Mouse (Mus musculus) myocyte (in vitro differentiated cells): ENCODE data around the gene Dapk2. TPM values are rescaled to one million over a fixed set of nuclear protein-coding genes. Genes with fewer than 3 reads are reported as not detected.
A peak's percentile ranks its signal among the peaks of the same experiment; 100 is the strongest.

Experiments
- H3K27me3 ChIP-seq: one replicate; pipeline ENCODE4 v1.6.1; 2011; ENCODE audit not compliant: control insufficient read depth, insufficient read depth, insufficient read length
- H3K36me3 ChIP-seq: one replicate; pipeline ENCODE4 v1.6.1; 2011; ENCODE audit not compliant: control insufficient read depth, insufficient read depth
- H3K4me2 ChIP-seq: one replicate; pipeline ENCODE4 v1.6.1; 2011; ENCODE audit warnings: low read depth, control low read depth
- H3K4me3 ChIP-seq: one replicate; pipeline ENCODE4 v1.5.1; 2011; ENCODE audit warnings: mild to moderate bottlenecking, control low read depth, moderate library complexity
- H3K79me2 ChIP-seq: one replicate; pipeline ENCODE4 v1.6.1; 2011; ENCODE audit not compliant: control insufficient read depth, insufficient read depth
- H3ac ChIP-seq: one replicate; pipeline ENCODE4 v1.6.1; 2011; ENCODE audit not compliant: control insufficient read depth, insufficient read length
- CEBPB ChIP-seq: IDR thresholded peaks from 2 replicates; pipeline ENCODE4 v1.6.1; 2011; ENCODE audit warnings: mild to moderate bottlenecking, moderate library complexity; ENCODE audit not compliant: poor library complexity, insufficient read depth, severe bottlenecking
- E2F4 ChIP-seq: IDR thresholded peaks from one replicate; pipeline ENCODE4 v1.6.1; 2011; ENCODE audit warnings: mild to moderate bottlenecking, control low read depth, moderate library complexity; ENCODE audit not compliant: insufficient read depth
- MAX ChIP-seq: IDR thresholded peaks from one replicate; pipeline ENCODE4 v1.6.1; 2011; ENCODE audit warnings: low read depth, mild to moderate bottlenecking, control low read depth
- MYOD1 ChIP-seq, 3 experiments: IDR thresholded peaks; one replicate each; pipeline ENCODE4 v1.6.1; 2011; ENCODE audit warnings: control low read depth in 2 of 3, low read depth in 2 of 3, mild to moderate bottlenecking in 2 of 3, moderate library complexity in 1 of 3; ENCODE audit not compliant: insufficient read length in 2 of 3, control insufficient read depth in 1 of 3
- MYOG ChIP-seq, 3 experiments: IDR thresholded peaks; one replicate each; pipeline ENCODE4 v1.6.1; 2011; ENCODE audit warnings: control low read depth in 2 of 3, low read depth in 2 of 3, mild to moderate bottlenecking in 2 of 3; ENCODE audit not compliant: insufficient read length in 2 of 3, control insufficient read depth in 1 of 3, insufficient read depth in 1 of 3
- POLR2A ChIP-seq: IDR thresholded peaks from one replicate; pipeline ENCODE4 v1.6.1; 2011; ENCODE audit warnings: low read depth, mild to moderate bottlenecking, control low read depth, moderate library complexity; ENCODE audit not compliant: insufficient read length
- POLR2AphosphoS2 ChIP-seq: IDR thresholded peaks from one replicate; pipeline ENCODE4 v1.6.1; 2011; ENCODE audit warnings: low read depth, control low read depth; ENCODE audit not compliant: insufficient read length
- REST ChIP-seq: IDR thresholded peaks from one replicate; pipeline ENCODE4 v1.6.1; 2011; ENCODE audit warnings: mild to moderate bottlenecking, control low read depth, moderate library complexity; ENCODE audit not compliant: insufficient read depth, insufficient read length
- SRF ChIP-seq: IDR thresholded peaks from one replicate; pipeline ENCODE4 v1.6.1; 2011; ENCODE audit warnings: low read depth; ENCODE audit not compliant: control insufficient read depth, insufficient read length
- TCF12 ChIP-seq: IDR thresholded peaks from one replicate; pipeline ENCODE4 v1.6.1; 2011; ENCODE audit warnings: mild to moderate bottlenecking, control low read depth; ENCODE audit not compliant: poor library complexity, insufficient read depth, severe bottlenecking
- TCF3 ChIP-seq: IDR thresholded peaks from one replicate; pipeline ENCODE4 v1.6.1; 2011; ENCODE audit warnings: low read depth, control low read depth; ENCODE audit not compliant: insufficient read length
- USF1 ChIP-seq: IDR thresholded peaks from one replicate; pipeline ENCODE4 v1.6.1; 2011; ENCODE audit warnings: low read depth, mild to moderate bottlenecking, control low read depth, moderate library complexity
- polyA plus RNA-seq: library from polyadenylated mRNA; unstranded; fragments of >200 nt; fragmentation: generic; extraction: Trizol; gene quantifications from one replicate; pipeline ENCODE4 v1.2.1, GENCODE M21; 2012; ENCODE audit warnings: missing spikeins

The Dapk2 gene
- 51.3 TPM for polyA plus RNA-seq

- no peak for TF ChIP-seq USF1
- TF ChIP-seq MYOG (IDR thresholded peaks at IDR 0.05; ENCODE audit: control insufficient read depth in 1 of 3, insufficient read depth in 1 of 3, insufficient read length in 2 of 3, low read depth in 2 of 3): peak in 1 of 3 experiments; percentile 54
- peak in 1 of 3 experiments; percentile 62 for TF ChIP-seq MYOD1 (IDR thresholded peaks at IDR 0.05; ENCODE audit: control insufficient read depth in 1 of 3, insufficient read length in 2 of 3, low read depth in 2 of 3)
- no peak for TF ChIP-seq TCF3
- TF ChIP-seq POLR2AphosphoS2: peak; percentile 80
- TF ChIP-seq POLR2A: peak; percentile 82
- TF ChIP-seq MAX: no peak
These were observed at the start of gene Dapk2 for GRCm38 (mm10) chr9:66157958-66158830. Gene Dapk2 (plus strand): TSS chr9:66158223.

DNA sequence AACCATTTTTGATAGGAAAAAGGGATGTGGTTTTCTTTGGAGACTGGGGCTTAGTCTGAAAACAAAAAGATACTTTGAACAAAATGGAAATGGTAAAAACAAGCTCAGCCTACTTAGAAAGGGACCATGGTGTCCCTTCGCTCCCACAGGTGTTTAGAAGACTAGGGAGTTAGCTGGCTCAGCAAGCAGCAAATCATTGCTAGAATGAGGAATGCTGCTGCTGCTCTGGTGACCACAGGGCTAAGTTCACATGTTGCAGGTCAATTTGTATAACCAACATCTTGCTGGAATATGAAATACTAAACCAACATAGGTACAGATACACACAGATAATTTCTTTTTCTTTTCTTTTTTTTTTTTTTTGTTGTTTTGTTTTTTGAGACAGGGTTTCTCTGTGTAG, 48.4 kb upstream of the Dapk2 start:
- Histone ChIP-seq H3K4me2 (no peak overlapping the region), H3ac (no peak overlapping the region), H3K79me2 (peaks cover 30% of the 10 kb centered on the region), H3K27me3 (no peaks in the 10 kb centered on the region), H3K4me3 (no peak overlapping the region), H3K36me3 (peaks cover 56% of the 10 kb centered on the region)
- TF ChIP-seq TCF3: no peak
- TF ChIP-seq CEBPB: no peak
- TF ChIP-seq POLR2AphosphoS2: no peak
- TF ChIP-seq REST: no peak
- no peak for TF ChIP-seq USF1
- TF ChIP-seq POLR2A: no peak
- no peak for TF ChIP-seq MYOG (IDR thresholded peaks at IDR 0.05; ENCODE audit: control insufficient read depth in 1 of 3, insufficient read depth in 1 of 3, insufficient read length in 2 of 3, low read depth in 2 of 3)
- TF ChIP-seq E2F4: no peak
- no peak for TF ChIP-seq MAX
- no peak for TF ChIP-seq MYOD1 (IDR thresholded peaks at IDR 0.05; ENCODE audit: control insufficient read depth in 1 of 3, insufficient read length in 2 of 3, low read depth in 2 of 3)

More at GRCm38 (mm10) chr9:66157958-66158830, at the start of gene Dapk2:
- H3ac ChIP-seq: peak within 1 kb of the TSS; percentile 13
- H3K36me3 ChIP-seq: no peaks in the 10 kb centered on the region
- H3K79me2 ChIP-seq: peaks cover 38% of the 10 kb centered on the region
- H3K4me3 ChIP-seq: peak within 1 kb of the TSS; percentile 27
- H3K4me2 ChIP-seq: peak within 1 kb of the TSS; percentile 67
- H3K27me3 ChIP-seq: no peaks in the 10 kb centered on the region

- Histone ChIP-seq H3K27me3 (no peaks in the 10 kb centered on the region), H3K4me3 (no peak overlapping the region), H3K36me3 (peaks cover 57% of the 10 kb centered on the region), H3K4me2 (no peak overlapping the region), H3K79me2 (peaks cover 35% of the 10 kb centered on the region), H3ac (no peak overlapping the region)
- no peak for TF ChIP-seq POLR2AphosphoS2
- no peak for TF ChIP-seq SRF
- no peak for TF ChIP-seq TCF3
- no peak for TF ChIP-seq TCF12
- TF ChIP-seq E2F4: no peak
- TF ChIP-seq USF1: no peak
- no peak for TF ChIP-seq CEBPB
- TF ChIP-seq MYOG (IDR thresholded peaks at IDR 0.05; ENCODE audit: control insufficient read depth in 1 of 3, insufficient read depth in 1 of 3, insufficient read length in 2 of 3, low read depth in 2 of 3): no peak
- no peak for TF ChIP-seq REST
These were observed 47.9 kb upstream of the Dapk2 start for GRCm38 (mm10) chr9:66110126-66110525.

DNA sequence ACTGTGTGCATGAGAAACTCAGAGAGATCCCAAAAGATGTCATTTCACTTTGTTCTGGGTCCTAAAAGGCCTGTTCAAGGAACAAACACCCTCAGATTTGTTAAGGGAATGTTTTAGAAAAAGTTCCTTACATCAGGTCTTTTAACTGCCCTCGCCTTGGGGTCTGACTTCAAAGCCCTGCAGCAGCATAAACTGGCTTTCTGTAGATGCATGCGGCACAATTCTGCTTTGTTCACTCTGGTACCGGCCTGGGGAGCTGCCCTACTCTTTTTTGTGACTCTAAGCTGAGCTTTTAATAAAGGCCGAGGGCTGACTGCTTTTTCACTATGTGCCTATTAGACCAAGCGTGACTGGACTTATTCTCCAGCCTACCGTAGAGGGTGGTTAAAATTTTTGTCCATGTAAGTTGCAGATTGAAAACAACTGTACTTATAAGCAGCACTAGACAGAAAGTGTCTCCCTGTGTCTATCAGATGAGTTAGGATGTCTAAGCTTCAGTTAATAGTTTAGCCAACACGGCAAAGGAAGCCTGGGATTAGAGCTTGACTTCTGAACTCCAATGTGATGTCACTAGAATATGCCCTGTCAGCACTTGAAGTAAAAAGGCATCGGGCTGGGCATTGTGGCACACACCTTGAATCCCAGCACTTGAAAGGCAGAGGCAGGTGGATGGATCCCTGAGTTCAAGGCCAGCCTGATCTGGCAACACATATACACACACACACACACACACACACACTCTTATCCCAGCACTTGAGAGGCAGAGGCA, 47.2 kb upstream of the Dapk2 start:
- Histone ChIP-seq H3ac (no peak overlapping the region), H3K36me3 (peaks cover 54% of the 10 kb centered on the region), H3K4me3 (no peak overlapping the region), H3K79me2 (peaks cover 42% of the 10 kb centered on the region), H3K4me2 (no peak overlapping the region), H3K27me3 (no peaks in the 10 kb centered on the region)
- TF ChIP-seq TCF12: no peak
- no peak for TF ChIP-seq TCF3
- no peak for TF ChIP-seq CEBPB
- no peak for TF ChIP-seq USF1
- no peak for TF ChIP-seq MAX
- TF ChIP-seq POLR2AphosphoS2: no peak
- TF ChIP-seq POLR2A: no peak
- no peak for TF ChIP-seq REST
- no peak for TF ChIP-seq E2F4
- no peak for TF ChIP-seq MYOD1 (IDR thresholded peaks at IDR 0.05; ENCODE audit: control insufficient read depth in 1 of 3, insufficient read length in 2 of 3, low read depth in 2 of 3)
- no peak for TF ChIP-seq SRF
- TF ChIP-seq MYOG (IDR thresholded peaks at IDR 0.05; ENCODE audit: control insufficient read depth in 1 of 3, insufficient read depth in 1 of 3, insufficient read length in 2 of 3, low read depth in 2 of 3): no peak
